ENCODE assay signal across 17 mouse cellular contexts in the genomic region with DNA sequence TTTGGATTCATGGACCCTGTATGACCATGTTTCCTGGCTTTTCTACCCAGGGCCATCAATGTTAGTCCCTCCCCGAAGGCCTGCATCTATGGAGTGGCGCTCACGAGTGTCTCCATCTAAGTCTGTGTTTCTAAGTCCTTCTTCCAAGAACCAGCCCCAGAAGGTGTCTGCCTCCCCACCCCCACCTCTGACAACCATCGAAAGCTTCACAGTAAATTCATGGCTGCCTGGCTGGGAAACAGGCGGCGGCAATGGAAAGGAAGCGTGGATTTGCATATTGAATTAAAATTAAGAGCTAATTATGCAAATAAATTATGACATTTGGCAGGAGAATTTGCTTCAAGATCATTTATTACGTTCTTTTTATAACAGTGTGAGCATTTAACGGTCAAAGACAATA.
"Had no signal": no experiment of that assay in that cellular context is flagged by ENCODE, and none has a peak within 500 bp of the region (broad histone marks: within the 10 kb centered on the region; RNA-seq: fewer than 3 reads in every experiment).

No protein-coding gene starts in this region.

- H3K9ac ChIP-seq: lung, embryonic 14.5 days; midbrain, embryonic 13.5 days; neural tube, embryonic 13.5 days; neural tube, embryonic 15.5 days; stomach, embryonic 15.5 days had no signal

- ATAC-seq: midbrain, embryonic 13.5 days; midbrain, embryonic 16.5 days had no signal

- H3K9me3 ChIP-seq: midbrain, embryonic 10.5 days; midbrain, embryonic 13.5 days; neural tube, embryonic 13.5 days; neural tube, embryonic 15.5 days; stomach, embryonic 15.5 days had no signal

- H3K36me3 ChIP-seq: midbrain, embryonic 10.5 days; midbrain, embryonic 13.5 days; neural tube, embryonic 13.5 days; neural tube, embryonic 15.5 days; stomach, embryonic 15.5 days had no signal

- DNase-seq: lung, adult 18-20 months; lung, embryonic 14.5 days; lung, postnatal 10 days; lung, postnatal 4 days; retina, postnatal 1 day; right cerebral cortex, adult 18-20 months; thymus, adult 2 months; thymus, postnatal 25 days; thymus, postnatal 4 days had no signal

- H3K27ac ChIP-seq: midbrain, embryonic 10.5 days; midbrain, embryonic 13.5 days; neural tube, embryonic 13.5 days; neural tube, embryonic 15.5 days; stomach, embryonic 15.5 days; stomach, postnatal 0 days had no signal

- H3K4me1 ChIP-seq: stomach, embryonic 15.5 days had no signal

- H3K4me3 ChIP-seq: midbrain, embryonic 10.5 days; midbrain, embryonic 13.5 days; myocyte; neural tube, embryonic 13.5 days; neural tube, embryonic 15.5 days; stomach, embryonic 15.5 days had no signal

- H3K4me2 ChIP-seq: lung, embryonic 14.5 days; midbrain, embryonic 13.5 days; neural tube, embryonic 13.5 days; neural tube, embryonic 15.5 days; stomach, embryonic 15.5 days had no signal
